Mouse (Mus musculus) heart, postnatal 0 days (tissue): ENCODE measurements around the gene Vamp9.

Experiments
- CTCF ChIP-seq: IDR thresholded peaks from 2 replicates; pipeline ENCODE4 v1.5.1; 2016; ENCODE audit warnings: antibody characterized with exemption, control low read depth, low read depth
- EP300 ChIP-seq: IDR thresholded peaks from 2 replicates; pipeline ENCODE4 v1.6.1; 2016; ENCODE audit warnings: antibody characterized with exemption, low read depth

- TF ChIP-seq CTCF (no peak), EP300 (no peak)
Observed at GRCm38 (mm10) chr5:99994166-99994565, 88.1 kb downstream of the Vamp9 start.
